Mouse (Mus musculus) kidney, embryonic 16.5 days (tissue): ENCODE measurements around the gene Rpl27. TPM values are rescaled to one million over a fixed set of nuclear protein-coding genes. Genes with fewer than 3 reads are reported as not detected.
"Not testable (repeated sequence)": the region's sequence is repeated elsewhere in the genome, so short reads cannot be mapped to it uniquely, and the experiment has no call there.

ENCODE experiments used
- ATAC-seq: fragments of 200-750 bp; cut with Nextera tagmentation; 2 replicates; pipeline ENCODE4 v1.8.0; 2017; ENCODE audit warnings: moderate TSS enrichment; ENCODE audit not compliant: low FRiP score, low TSS enrichment
- H3K27ac ChIP-seq: fragments of 300-500 bp; sonication (generic); 2 replicates; pipeline ENCODE4 v1.5.1; 2014; ENCODE audit warnings: low read length
- H3K27me3 ChIP-seq: fragments of 300-500 bp; sonication (generic); 2 replicates; pipeline ENCODE4 v1.6.1; 2014; ENCODE audit warnings: low read length, control low read depth, mixed read lengths; ENCODE audit not compliant: insufficient read depth
- H3K36me3 ChIP-seq: fragments of 300-500 bp; sonication (generic); 2 replicates; pipeline ENCODE4 v1.6.1; 2014; ENCODE audit warnings: low read length, control low read depth, mixed read lengths; ENCODE audit not compliant: insufficient read depth
- H3K4me1 ChIP-seq: fragments of 300-500 bp; sonication (generic); 2 replicates; pipeline ENCODE4 v1.6.1; 2014; ENCODE audit warnings: low read length, control low read depth, mixed read lengths; ENCODE audit not compliant: insufficient read depth
- H3K4me2 ChIP-seq: fragments of 300-500 bp; sonication (generic); replicated peaks from 2 replicates; pipeline ENCODE4 v1.6.1; 2014; ENCODE audit warnings: low read depth, low read length
- H3K4me3 ChIP-seq: fragments of 300-500 bp; sonication (generic); 2 replicates; pipeline ENCODE4 v1.5.1; 2014; ENCODE audit warnings: mild to moderate bottlenecking, low read length
- H3K9ac ChIP-seq: fragments of 300-500 bp; sonication (generic); replicated peaks from 2 replicates; pipeline ENCODE4 v1.6.1; 2014; ENCODE audit warnings: low read length
- H3K9me3 ChIP-seq: fragments of 300-500 bp; sonication (generic); 2 replicates; pipeline ENCODE4 v1.6.1; 2016; ENCODE audit warnings: low read length, control low read depth
- WGBS: fragments of 180-500 bp; shearing (Covaris S2); extraction: QIAGEN DNeasy Blood & Tissue Kit; methylation state at CpG from one replicate; pipeline ENCODE4 v1.1.7; 2014; 5-methylcytosine and 5-hydroxymethylcytosine counted together
- polyA plus RNA-seq: library from polyadenylated mRNA; unstranded; fragments of >200 nt; fragmentation: Nextera tagmentation; extraction: Ambion mirVana; gene quantifications from 2 replicates; pipeline ENCODE4 v1.2.1, GENCODE M21; 2015

Rpl27 gene
- polyA plus RNA-seq, 1 experiment from 2014 or later = 290 TPM

- Histone ChIP-seq H3K27me3 (no peaks in the 10 kb centered on the region), H3K4me3 (no peak overlapping the region), H3K9ac (no peak overlapping the region), H3K4me1 (peaks cover 23% of the 10 kb centered on the region), H3K27ac (no peak overlapping the region), H3K36me3 (peaks cover 28% of the 10 kb centered on the region), H3K9me3 (no peaks in the 10 kb centered on the region), H3K4me2 (no peak overlapping the region)
- 75% methylated on average over 1 of the region's 1 CpGs for WGBS
- no peak for ATAC-seq
These were observed 4.2 kb downstream of the Rpl27 start for GRCm38 (mm10) chr11:101446319-101446718.

- 91% methylated on average over 8 of the region's 8 CpGs for WGBS
- H3K4me1 ChIP-seq = peaks cover 23% of the 10 kb centered on the region
- not testable (repeated sequence) for H3K4me2 ChIP-seq, ATAC-seq, H3K27ac ChIP-seq, H3K9ac ChIP-seq, H3K4me3 ChIP-seq, H3K27me3 ChIP-seq, H3K9me3 ChIP-seq
- peaks cover 28% of the 10 kb centered on the region for H3K36me3 ChIP-seq
These were observed 4.8 kb downstream of the Rpl27 start for GRCm38 (mm10) chr11:101446860-101447259.

- Histone ChIP-seq H3K27me3 (no peaks in the 10 kb centered on the region), H3K27ac (peak overlapping the region; percentile 80), H3K4me3 (peak overlapping the region; percentile 54), H3K9ac (no peak overlapping the region; the same call in 1 of the 2 replicates), H3K4me2 (peak overlapping the region; percentile 55), H3K4me1 (peaks cover 23% of the 10 kb centered on the region), H3K9me3 (no peaks in the 10 kb centered on the region), H3K36me3 (peaks cover 28% of the 10 kb centered on the region)
- no peak for ATAC-seq
- WGBS = 83% methylated on average over 5 of the region's 5 CpGs
These were observed 5.7 kb downstream of the Rpl27 start for GRCm38 (mm10) chr11:101447786-101448185.

GRCm38 (mm10) chr11:101448274-101448746 lies 6.2 kb downstream of the Rpl27 start, which contains the start of gene Ifi35:
Ifi35 (plus strand) TSS chr11:101448407.
- no peaks in the 10 kb centered on the region for H3K27me3 ChIP-seq
- H3K9ac ChIP-seq = peak within 1 kb of the TSS; percentile 68
- 17% methylated on average over 10 of the region's 10 CpGs for WGBS

GRCm38 (mm10) chr11:101448899-101449298 lies 6.8 kb downstream of the Rpl27 start:
- H3K4me1 ChIP-seq = peaks cover 13% of the 10 kb centered on the region
- peak overlapping the region; percentile 54 for H3K4me3 ChIP-seq
- peak overlapping the region; percentile 68 for H3K9ac ChIP-seq
- no peaks in the 10 kb centered on the region for H3K9me3 ChIP-seq
- H3K27ac ChIP-seq = no peak overlapping the region; the same call in 1 of the 2 replicates
- ATAC-seq = no peak
- 89% methylated on average over 4 of the region's 4 CpGs for WGBS
- H3K36me3 ChIP-seq = peaks cover 20% of the 10 kb centered on the region
- peak overlapping the region; percentile 55 for H3K4me2 ChIP-seq
- no peaks in the 10 kb centered on the region for H3K27me3 ChIP-seq

More at GRCm38 (mm10) chr11:101448274-101448746, 6.2 kb downstream of the Rpl27 start, which contains the start of gene Ifi35:
- Histone ChIP-seq H3K9me3 (no peaks in the 10 kb centered on the region), H3K36me3 (peaks cover 25% of the 10 kb centered on the region), H3K4me2 (peak within 1 kb of the TSS; percentile 55), H3K4me3 (peak within 1 kb of the TSS; percentile 54), H3K4me1 (peaks cover 19% of the 10 kb centered on the region), H3K27ac (peak within 1 kb of the TSS; percentile 80)
- peak; percentile 78 for ATAC-seq

- H3K9me3 ChIP-seq, H3K4me2 ChIP-seq, H3K27me3 ChIP-seq, H3K4me3 ChIP-seq, H3K27ac ChIP-seq, H3K9ac ChIP-seq, ATAC-seq: not testable (repeated sequence)
- Histone ChIP-seq H3K36me3 (peaks cover 13% of the 10 kb centered on the region), H3K4me1 (peaks cover 10% of the 10 kb centered on the region; the same call in 1 of the 2 replicates)
- WGBS = 82% methylated on average over 4 of the region's 4 CpGs
These were observed 7.5 kb downstream of the Rpl27 start for GRCm38 (mm10) chr11:101449596-101449995.

GRCm38 (mm10) chr11:101450394-101450793 lies 8.3 kb downstream of the Rpl27 start:
- ATAC-seq = no peak
- Histone ChIP-seq H3K4me1 (peaks cover 14% of the 10 kb centered on the region; the same call in 1 of the 2 replicates), H3K4me2 (no peak overlapping the region), H3K27me3 (no peaks in the 10 kb centered on the region), H3K36me3 (peaks cover 6% of the 10 kb centered on the region; the same call in 1 of the 2 replicates), H3K9me3 (no peaks in the 10 kb centered on the region), H3K27ac (no peak overlapping the region), H3K9ac (no peak overlapping the region), H3K4me3 (no peak overlapping the region)
- 90% methylated on average over 3 of the region's 3 CpGs for WGBS

GRCm38 (mm10) chr11:101451536-101451935 lies 9.4 kb downstream of the Rpl27 start:
- Histone ChIP-seq H3K4me3 (no peak overlapping the region), H3K36me3 (peaks cover under 1% of the 10 kb centered on the region; the same call in 1 of the 2 replicates), H3K9ac (no peak overlapping the region), H3K9me3 (no peaks in the 10 kb centered on the region), H3K4me1 (peaks cover 14% of the 10 kb centered on the region; the same call in 1 of the 2 replicates), H3K27me3 (no peaks in the 10 kb centered on the region), H3K27ac (no peak overlapping the region), H3K4me2 (no peak overlapping the region)
- no peak for ATAC-seq
- WGBS = 90% methylated on average over 10 of the region's 10 CpGs

- no peak for ATAC-seq
These were observed 10.1 kb downstream of the Rpl27 start for GRCm38 (mm10) chr11:101452093-101452774.

GRCm38 (mm10) chr11:101454702-101455101 lies 12.6 kb downstream of the Rpl27 start:
- Histone ChIP-seq H3K27ac (peak overlapping the region; percentile 57), H3K4me2 (no peak overlapping the region), H3K9ac (no peak overlapping the region), H3K9me3 (no peaks in the 10 kb centered on the region), H3K27me3 (no peaks in the 10 kb centered on the region), H3K36me3 (peaks cover 13% of the 10 kb centered on the region), H3K4me1 (peaks cover 14% of the 10 kb centered on the region), H3K4me3 (no peak overlapping the region)
- ATAC-seq = peak; percentile 29; the same call in 1 of the 2 replicates
- WGBS = 47% methylated on average over 6 of the region's 6 CpGs

More at GRCm38 (mm10) chr11:101452093-101452774, 10.1 kb downstream of the Rpl27 start:
- no peaks in the 10 kb centered on the region for H3K27me3 ChIP-seq
- H3K4me1 ChIP-seq = peaks cover 14% of the 10 kb centered on the region; the same call in 1 of the 2 replicates
- H3K4me2 ChIP-seq = no peak overlapping the region
- 67% methylated on average over 10 of the region's 10 CpGs for WGBS
- no peak overlapping the region for H3K9ac ChIP-seq
- H3K27ac ChIP-seq = no peak overlapping the region
- peaks cover 2% of the 10 kb centered on the region; the same call in 1 of the 2 replicates for H3K36me3 ChIP-seq
- H3K9me3 ChIP-seq = no peaks in the 10 kb centered on the region
- H3K4me3 ChIP-seq = no peak overlapping the region
